Mouse (Mus musculus): Measurements from ENCODE around the gene Sfmbt2. TPM values are rescaled to one million over a fixed set of nuclear protein-coding genes. Genes with fewer than 3 reads are reported as not detected.
A peak's percentile ranks its signal among the peaks of the same experiment; 100 is the strongest.

Sfmbt2 gene
- total RNA-seq, 2 experiments from 2014 or later: 0.07 to 0.09 TPM

- no peak for DNase-seq (ENCODE audit: low spot score)
Measured at GRCm38 (mm10) chr2:10558816-10559215, 188.5 kb downstream of the Sfmbt2 start.

- DNase-seq (ENCODE audit: low spot score): no peak
Measured at GRCm38 (mm10) chr2:10565491-10565890, 195.2 kb downstream of the Sfmbt2 start.

GRCm38 (mm10) chr2:10569392-10569791 is 199.1 kb downstream of the Sfmbt2 start:
- no peak for DNase-seq (ENCODE audit: low spot score)

- DNase-seq (ENCODE audit: low spot score): no peak
Measured at GRCm38 (mm10) chr2:10572311-10572710, 202.0 kb downstream of the Sfmbt2 start.

GRCm38 (mm10) chr2:10575962-10576740 is 205.8 kb downstream of the Sfmbt2 start:
- DNase-seq (ENCODE audit: low spot score): no peak

- no peak for DNase-seq (ENCODE audit: low spot score)
Measured at GRCm38 (mm10) chr2:10582673-10583072, 212.4 kb downstream of the Sfmbt2 start.

GRCm38 (mm10) chr2:10583103-10583502 is 212.8 kb downstream of the Sfmbt2 start:
- DNase-seq (ENCODE audit: low spot score): no peak

GRCm38 (mm10) chr2:10591310-10591709 is 221.0 kb downstream of the Sfmbt2 start:
- DNase-seq (ENCODE audit: low spot score): no peak

GRCm38 (mm10) chr2:10615500-10615899 is 245.2 kb downstream of the Sfmbt2 start:
- DNase-seq (ENCODE audit: low spot score): no peak

Small RNA genes within 50 kb of the gene (microRNA-seq; reads per million reads assigned to microRNA genes)
- not detected for gene Gm22051
- not detected for gene Gm22072
- gene Gm22091: not detected
- not detected for gene Gm22166
- not detected for gene Gm22239
- not detected for gene Gm22626
- gene Gm22635: not detected
- not detected for gene Gm22677
- not detected for gene Gm22678
- not detected for gene Gm22775
- gene Gm22925: not detected
- gene Gm23108: not detected
- not detected for gene Gm23288
- gene Gm23542: not detected
- gene Gm23569: not detected
- gene Gm23571: not detected
- not detected for gene Gm23578
- not detected for gene Gm23651
- not detected for gene Gm23988
- gene Gm24028: not detected
- gene Gm24167: not detected
- not detected for gene Gm24315
- not detected for gene Gm24342
- not detected for gene Gm24488
- gene Gm24640: not detected
- gene Gm24673: not detected
- gene Gm24761: not detected
- not detected for gene Gm24806
- not detected for gene Gm25022
- gene Gm25158: not detected
- not detected for gene Gm25263
- not detected for gene Gm25285
- gene Gm25316: not detected
- gene Gm25451: not detected
- not detected for gene Gm25673
- gene Gm25680: not detected
- gene Gm25701: not detected
- not detected for gene Gm25753
- gene Gm25943: not detected
- not detected for gene Gm26060
- gene Gm26073: not detected
- gene Gm26092: not detected
- not detected for gene Gm26156
- not detected for gene Gm26229
- gene Gm26398: not detected
- not detected for gene Gm26426
- not detected for gene Gm26431
- not detected for gene Gm26491
- gene Mir297a-2: not detected
- not detected for gene Mir297a-3
- not detected for gene Mir297a-4
- gene Mir297b: not detected
- gene Mir297c: not detected
- gene Mir466: not detected
- not detected for gene Mir466b-1
- not detected for gene Mir466b-2
- gene Mir466b-3: not detected
- gene Mir466b-4: not detected
- gene Mir466b-5: not detected
- not detected for gene Mir466b-6
- gene Mir466b-7: not detected
- gene Mir466b-8: not detected
- not detected for gene Mir466c-1
- not detected for gene Mir466c-2
- not detected for gene Mir466d
- not detected for gene Mir466e
- gene Mir466f-1: not detected
- gene Mir466f-2: not detected
- not detected for gene Mir466f-3
- gene Mir466g: not detected
- gene Mir466h: not detected
- not detected for gene Mir466l
- gene Mir466m: not detected
- not detected for gene Mir466n
- not detected for gene Mir466o
- not detected for gene Mir466p
- not detected for gene Mir467a-1
- gene Mir467a-10: not detected
- gene Mir467a-2: not detected
- gene Mir467a-3: not detected
- not detected for gene Mir467a-4
- not detected for gene Mir467a-5
- gene Mir467a-6: not detected
- not detected for gene Mir467a-7
- gene Mir467a-8: not detected
- not detected for gene Mir467a-9
- not detected for gene Mir467b
- 14.3 reads per million, percentile 30 among the genes with 10 or more reads in this experiment for gene Mir467c
- gene Mir467d: 148 reads per million, percentile 63 among the genes with 10 or more reads in this experiment
- 91.4 reads per million, percentile 58 among the genes with 10 or more reads in this experiment for gene Mir467e
- gene Mir669a-1: not detected
- not detected for gene Mir669a-10
- gene Mir669a-11: not detected
- not detected for gene Mir669a-12
- gene Mir669a-2: not detected
- not detected for gene Mir669a-3
- gene Mir669a-4: not detected
- not detected for gene Mir669a-5
- not detected for gene Mir669a-6
- gene Mir669a-7: not detected
- gene Mir669a-8: not detected
- not detected for gene Mir669a-9
- gene Mir669b: not detected
- 22.2 reads per million, percentile 38 among the genes with 10 or more reads in this experiment for gene Mir669c
- gene Mir669d: not detected
- not detected for gene Mir669d-2
- not detected for gene Mir669e
- not detected for gene Mir669f
- gene Mir669g: not detected
- not detected for gene Mir669h
- not detected for gene Mir669i
- gene Mir669j: not detected
- not detected for gene Mir669k
- gene Mir669l: 2.4 reads per million
- not detected for gene Mir669m-1
- gene Mir669m-2: not detected
- gene Mir669o: 29.3 reads per million, percentile 42 among the genes with 10 or more reads in this experiment
- not detected for gene Mir669p-1
- gene Mir669p-2: not detected

Other genes with a start within 250 kb of the Sfmbt2 start
- 1 to 10 TPM in 1 of 2 experiments, under 1 TPM in 1; 0.23 to 1.1 TPM for gene Itih2, start 239.1 kb upstream of the Sfmbt2 start, total RNA-seq (2021)
- 10 to 100 TPM; 10.2 to 12.7 TPM for gene Itih5, start 216.9 kb upstream of the Sfmbt2 start, total RNA-seq (2021)